Mouse (Mus musculus): ENCODE measurements at regions not wholly inside any gene's neighbourhood (a gene's known extent, or its start where the extent isn't known, plus 50 kb on each side); places are given as distances from the start of the nearest gene placed in this dataset.

DNA sequence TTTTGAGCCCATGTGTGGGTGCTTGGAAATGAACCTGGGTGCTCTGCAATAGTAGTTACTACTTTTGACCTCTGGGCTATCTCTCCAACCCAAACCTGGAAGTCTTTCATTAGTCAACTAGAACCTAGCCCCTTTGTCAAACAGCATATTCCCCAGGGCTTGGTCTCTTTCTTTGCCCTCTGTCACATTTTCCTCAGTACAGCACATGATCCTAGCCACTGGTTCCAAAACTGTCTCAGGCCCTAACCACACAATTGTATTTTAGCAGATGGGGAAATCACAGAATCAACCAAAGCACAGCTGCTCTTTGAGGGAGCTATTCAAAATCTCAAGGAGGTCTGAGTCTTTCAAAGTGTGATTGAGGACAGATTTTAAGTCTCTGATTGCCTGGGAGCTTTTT is 1155.5 kb downstream of the D3Ertd751e start:
- no peak for DNase-seq (ENCODE audit: low spot score)
- no peaks in the 10 kb centered on the region for H3K9me3 ChIP-seq (ENCODE audit: control insufficient read depth, low read length)

DNA sequence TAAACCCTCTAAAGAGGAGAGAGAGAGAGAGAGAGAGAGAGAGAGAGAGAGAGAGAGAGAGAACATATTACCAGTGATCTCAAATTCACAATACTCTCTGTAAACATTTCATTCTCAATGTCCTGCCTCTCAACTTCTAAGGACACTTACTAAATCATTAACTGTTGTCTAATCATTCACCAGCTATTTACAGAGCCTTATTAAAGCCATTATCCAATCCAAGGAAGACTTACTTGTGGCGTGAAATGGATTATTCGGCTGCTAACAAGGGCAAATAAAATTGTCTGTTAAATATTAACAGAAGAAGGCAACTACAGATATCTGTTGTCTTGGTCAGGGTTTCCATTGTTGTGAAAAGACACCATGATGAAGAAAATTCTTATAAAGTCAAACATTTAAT is 1156.5 kb downstream of the D3Ertd751e start:
- Histone ChIP-seq H3K4me1 (replicated peaks; ENCODE audit: control insufficient read depth, insufficient read depth, low read length) (no peaks in the 10 kb centered on the region), H3K27ac (ENCODE audit: low read depth, low read length) (no peak overlapping the region), H3K4me3 (ENCODE audit: low read depth, low read length) (no peak overlapping the region), H3K36me3 (ENCODE audit: control insufficient read depth, insufficient read depth, low read length) (no peaks in the 10 kb centered on the region), H3K4me2 (ENCODE audit: low read depth, low read length, severe bottlenecking) (no peak overlapping the region), H3K9me3 (ENCODE audit: control insufficient read depth, low read length) (no peaks in the 10 kb centered on the region), H3K9ac (ENCODE audit: low read length) (no peak overlapping the region), H3K27me3 (ENCODE audit: control insufficient read depth, insufficient read depth, low read length) (no peaks in the 10 kb centered on the region)
- ATAC-seq (replicated peaks; ENCODE audit: low FRiP score) (no peak), DNase-seq (ENCODE audit: low spot score) (no peak)
- WGBS = 91% methylated on average over 2 of the region's 2 CpGs

More for the DNA sequence above, 1155.5 kb downstream of the D3Ertd751e start:
- H3K9ac ChIP-seq (ENCODE audit: low read length) = no peak overlapping the region
- H3K4me1 ChIP-seq (replicated peaks; ENCODE audit: control insufficient read depth, insufficient read depth, low read length) = no peaks in the 10 kb centered on the region
- no peak overlapping the region for H3K4me2 ChIP-seq (ENCODE audit: low read depth, low read length, severe bottlenecking)
- H3K36me3 ChIP-seq (ENCODE audit: control insufficient read depth, insufficient read depth, low read length) = no peaks in the 10 kb centered on the region
- H3K27ac ChIP-seq (ENCODE audit: low read depth, low read length) = no peak overlapping the region
- no peaks in the 10 kb centered on the region for H3K27me3 ChIP-seq (ENCODE audit: control insufficient read depth, insufficient read depth, low read length)
- no peak overlapping the region for H3K4me3 ChIP-seq (ENCODE audit: low read depth, low read length)
- ATAC-seq (replicated peaks; ENCODE audit: low FRiP score) = no peak

- Histone ChIP-seq H3K27ac (ENCODE audit: low read depth, low read length) (no peak overlapping the region), H3K9me3 (ENCODE audit: control insufficient read depth, low read length) (no peaks in the 10 kb centered on the region), H3K4me2 (ENCODE audit: low read depth, low read length, severe bottlenecking) (no peak overlapping the region), H3K9ac (ENCODE audit: low read length) (no peak overlapping the region), H3K4me3 (ENCODE audit: low read depth, low read length) (no peak overlapping the region), H3K4me1 (replicated peaks; ENCODE audit: control insufficient read depth, insufficient read depth, low read length) (no peaks in the 10 kb centered on the region), H3K36me3 (ENCODE audit: control insufficient read depth, insufficient read depth, low read length) (no peaks in the 10 kb centered on the region), H3K27me3 (ENCODE audit: control insufficient read depth, insufficient read depth, low read length) (peaks cover 6% of the 10 kb centered on the region; the same call in 1 of the 2 replicates)
- 86% methylated on average over 2 of the region's 2 CpGs for WGBS
- DNase-seq (ENCODE audit: low spot score) = no peak
- ATAC-seq (replicated peaks; ENCODE audit: low FRiP score) = no peak
These were observed 1158.6 kb downstream of the D3Ertd751e start for GRCm38 (mm10) chr3:42900984-42901383.

- DNase-seq (ENCODE audit: low spot score) = no peak
- Histone ChIP-seq H3K4me1 (replicated peaks; ENCODE audit: control insufficient read depth, insufficient read depth, low read length) (no peaks in the 10 kb centered on the region), H3K4me2 (ENCODE audit: low read depth, low read length, severe bottlenecking) (no peak overlapping the region), H3K27ac (ENCODE audit: low read depth, low read length) (no peak overlapping the region), H3K9ac (ENCODE audit: low read length) (no peak overlapping the region), H3K9me3 (ENCODE audit: control insufficient read depth, low read length) (no peaks in the 10 kb centered on the region), H3K36me3 (ENCODE audit: control insufficient read depth, insufficient read depth, low read length) (no peaks in the 10 kb centered on the region), H3K27me3 (ENCODE audit: control insufficient read depth, insufficient read depth, low read length) (peaks cover 18% of the 10 kb centered on the region), H3K4me3 (ENCODE audit: low read depth, low read length) (no peak overlapping the region)
- no peak for ATAC-seq (replicated peaks; ENCODE audit: low FRiP score)
- WGBS = 91% methylated on average over 3 of the region's 3 CpGs
These were observed 1163.8 kb downstream of the D3Ertd751e start for GRCm38 (mm10) chr3:42906246-42906645.

DNA sequence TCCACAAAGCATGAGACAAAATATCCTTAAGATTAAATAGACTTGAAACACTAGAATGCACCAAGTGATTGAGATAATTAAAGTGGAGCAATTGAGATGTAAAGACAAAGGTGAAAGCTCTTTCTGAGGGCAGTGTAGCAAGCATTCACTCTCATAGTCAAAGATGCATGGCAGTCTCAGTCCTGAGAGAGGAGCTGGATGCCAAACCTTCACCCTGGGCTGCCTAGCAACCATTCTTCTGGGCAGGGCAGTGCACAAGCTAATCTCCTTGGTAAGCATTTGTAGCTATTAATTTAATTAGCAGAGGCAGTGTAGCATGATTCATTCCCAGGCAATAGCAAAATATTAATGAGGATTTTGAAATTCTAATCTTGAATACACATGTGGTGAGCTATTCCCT is 1166.0 kb downstream of the D3Ertd751e start:
- ATAC-seq (replicated peaks; ENCODE audit: low FRiP score) (peak; percentile 97), DNase-seq (ENCODE audit: low spot score) (peak; percentile 76)
- peaks cover 18% of the 10 kb centered on the region for H3K27me3 ChIP-seq (ENCODE audit: control insufficient read depth, insufficient read depth, low read length)
- no peak overlapping the region for H3K9ac ChIP-seq (ENCODE audit: low read length)
- H3K4me2 ChIP-seq (ENCODE audit: low read depth, low read length, severe bottlenecking) = no peak overlapping the region
- no peaks in the 10 kb centered on the region for H3K4me1 ChIP-seq (replicated peaks; ENCODE audit: control insufficient read depth, insufficient read depth, low read length)
- H3K4me3 ChIP-seq (ENCODE audit: low read depth, low read length) = no peak overlapping the region
- no peaks in the 10 kb centered on the region for H3K9me3 ChIP-seq (ENCODE audit: control insufficient read depth, low read length)
- H3K27ac ChIP-seq (ENCODE audit: low read depth, low read length) = no peak overlapping the region
- no peaks in the 10 kb centered on the region for H3K36me3 ChIP-seq (ENCODE audit: control insufficient read depth, insufficient read depth, low read length)

DNA sequence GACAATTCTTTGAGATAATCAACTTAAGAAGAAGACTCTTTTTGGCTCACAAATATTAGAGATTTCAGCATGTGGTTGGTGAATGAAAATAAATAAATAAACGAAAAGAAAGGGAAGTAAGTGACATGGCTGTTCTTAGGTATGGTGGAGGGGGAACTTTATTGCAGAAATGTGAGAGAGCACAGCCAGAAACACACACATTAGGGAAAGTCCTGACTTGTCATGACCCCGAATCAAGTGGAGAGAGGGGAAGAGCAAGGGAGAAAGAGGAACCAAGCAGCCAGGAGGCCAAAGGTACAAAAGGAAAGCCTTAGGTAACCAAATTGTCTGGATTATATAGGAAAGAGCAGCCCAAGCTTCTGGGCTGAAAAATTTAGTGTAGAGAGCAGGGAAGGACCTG is 1172.7 kb downstream of the D3Ertd751e start:
- H3K36me3 ChIP-seq (ENCODE audit: control insufficient read depth, insufficient read depth, low read length) = no peaks in the 10 kb centered on the region
- H3K4me1 ChIP-seq (replicated peaks; ENCODE audit: control insufficient read depth, insufficient read depth, low read length) = no peaks in the 10 kb centered on the region
- no peak overlapping the region for H3K27ac ChIP-seq (ENCODE audit: low read depth, low read length)
- WGBS = 77% methylated on average over 2 of the region's 2 CpGs
- no peak overlapping the region for H3K9ac ChIP-seq (ENCODE audit: low read length)
- no peak for ATAC-seq (replicated peaks; ENCODE audit: low FRiP score)
- peaks cover 4% of the 10 kb centered on the region; the same call in 1 of the 2 replicates for H3K27me3 ChIP-seq (ENCODE audit: control insufficient read depth, insufficient read depth, low read length)
- DNase-seq (ENCODE audit: low spot score) = no peak
- no peaks in the 10 kb centered on the region for H3K9me3 ChIP-seq (ENCODE audit: control insufficient read depth, low read length)
- H3K4me2 ChIP-seq (ENCODE audit: low read depth, low read length, severe bottlenecking) = no peak overlapping the region
- no peak overlapping the region for H3K4me3 ChIP-seq (ENCODE audit: low read depth, low read length)

GRCm38 (mm10) chr3:42935418-42935817 is 1193.0 kb downstream of the D3Ertd751e start:
- H3K9me3 ChIP-seq (ENCODE audit: control insufficient read depth, low read length) = no peaks in the 10 kb centered on the region
- H3K4me3 ChIP-seq (ENCODE audit: low read depth, low read length) = no peak overlapping the region
- H3K27me3 ChIP-seq (ENCODE audit: control insufficient read depth, insufficient read depth, low read length) = no peaks in the 10 kb centered on the region
- no peak overlapping the region for H3K27ac ChIP-seq (ENCODE audit: low read depth, low read length)
- H3K36me3 ChIP-seq (ENCODE audit: control insufficient read depth, insufficient read depth, low read length) = no peaks in the 10 kb centered on the region
- H3K9ac ChIP-seq (ENCODE audit: low read length) = no peak overlapping the region
- ATAC-seq (replicated peaks; ENCODE audit: low FRiP score) (no peak), DNase-seq (ENCODE audit: low spot score) (no peak)
- H3K4me1 ChIP-seq (replicated peaks; ENCODE audit: control insufficient read depth, insufficient read depth, low read length) = no peaks in the 10 kb centered on the region
- H3K4me2 ChIP-seq (ENCODE audit: low read depth, low read length, severe bottlenecking) = no peak overlapping the region
- 89% methylated on average over 1 of the region's 1 CpGs for WGBS

DNA sequence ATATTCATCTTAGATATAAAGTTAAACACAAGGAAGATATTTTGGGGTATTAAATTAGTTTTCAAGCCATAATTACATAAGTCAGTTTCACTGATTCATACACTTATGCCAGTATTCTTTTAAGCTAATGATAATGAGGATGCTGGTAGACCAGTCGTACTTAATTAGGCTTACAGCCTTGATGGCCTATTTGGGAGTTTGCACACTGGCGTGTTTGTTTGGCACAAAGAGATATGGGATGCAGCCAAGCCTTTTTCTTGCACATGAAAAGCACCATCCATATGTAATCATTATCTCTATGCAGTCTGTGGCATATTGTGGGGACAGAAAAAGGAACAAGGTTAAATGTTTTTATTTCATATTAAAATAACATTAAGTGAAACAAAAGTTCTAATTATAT is 1234.7 kb downstream of the D3Ertd751e start:
- no peak overlapping the region for H3K4me3 ChIP-seq (ENCODE audit: low read depth, low read length)
- no peak overlapping the region for H3K9ac ChIP-seq (ENCODE audit: low read length)
- no peak overlapping the region for H3K4me2 ChIP-seq (ENCODE audit: low read depth, low read length, severe bottlenecking)
- WGBS = 79% methylated on average over 2 of the region's 2 CpGs
- no peak overlapping the region for H3K27ac ChIP-seq (ENCODE audit: low read depth, low read length)
- no peaks in the 10 kb centered on the region for H3K9me3 ChIP-seq (ENCODE audit: control insufficient read depth, low read length)
- no peaks in the 10 kb centered on the region for H3K36me3 ChIP-seq (ENCODE audit: control insufficient read depth, insufficient read depth, low read length)
- H3K4me1 ChIP-seq (replicated peaks; ENCODE audit: control insufficient read depth, insufficient read depth, low read length) = no peaks in the 10 kb centered on the region
- ATAC-seq (replicated peaks; ENCODE audit: low FRiP score) (no peak), DNase-seq (ENCODE audit: low spot score) (no peak)
- no peaks in the 10 kb centered on the region for H3K27me3 ChIP-seq (ENCODE audit: control insufficient read depth, insufficient read depth, low read length)
